Mouse (Mus musculus): ENCODE data around the gene Arl5c.

DNA sequence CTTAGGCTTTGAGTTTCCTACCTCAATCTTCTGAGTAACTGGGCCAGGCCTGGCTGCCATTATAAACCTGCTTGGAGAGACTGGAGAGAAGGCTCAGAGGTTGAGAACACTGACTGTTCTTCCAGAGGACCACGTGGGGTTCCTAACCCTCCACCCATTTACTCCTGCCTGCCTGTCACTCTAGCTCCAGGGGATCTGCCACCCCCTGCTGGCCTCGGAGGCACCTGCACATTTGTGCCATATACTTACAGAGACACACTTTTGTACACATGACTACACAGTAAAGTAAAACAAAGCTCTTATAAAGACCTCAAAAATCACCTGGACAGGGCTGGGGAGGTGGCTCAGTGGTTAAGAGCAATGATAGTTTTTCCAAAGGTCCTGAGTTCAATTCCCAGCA is 23.5 kb downstream of the Arl5c start:
- no peak for TF ChIP-seq CTCF (IDR thresholded peaks at IDR 0.05; ENCODE audit: borderline replicate concordance, insufficient read depth, low read depth, low read length)
- TF ChIP-seq POLR2A (IDR thresholded peaks at IDR 0.05; ENCODE audit: borderline replicate concordance, insufficient read depth, low read length), result no peak

Data from cerebellum, adult 2 months (tissue).